Mouse (Mus musculus) gastrocnemius, postnatal 36 days (tissue): ENCODE measurements around the gene Plekha5. TPM values are rescaled to one million over a fixed set of nuclear protein-coding genes. Genes with fewer than 3 reads are reported as not detected.
"Not testable (repeated sequence)": the region's sequence is repeated elsewhere in the genome, so short reads cannot be mapped to it uniquely, and the experiment has no call there.

ENCODE experiments used
- DNase-seq, 2 experiments: peaks; one replicate each; pipeline ENCODE4 v3.0.0; 2022
- intact Hi-C: fragments of 180-260 bp; cut with DNase I; formaldehyde crosslinking; loops from one replicate; pipeline ENCODE4 v1.15.1; 2025
- total RNA-seq, 2 experiments: library from RNA; stranded (reverse); gene quantifications; 2 replicates each; pipeline ENCODE4 v1.2.3; 2021

The Plekha5 gene
- total RNA-seq, 2 experiments from 2014 or later = 8.7 to 9.2 TPM

GRCm38 (mm10) chr6:140519019-140519418, 95.2 kb downstream of the Plekha5 start:
- intact Hi-C loops = no loop called here
- no peak for DNase-seq

DNA sequence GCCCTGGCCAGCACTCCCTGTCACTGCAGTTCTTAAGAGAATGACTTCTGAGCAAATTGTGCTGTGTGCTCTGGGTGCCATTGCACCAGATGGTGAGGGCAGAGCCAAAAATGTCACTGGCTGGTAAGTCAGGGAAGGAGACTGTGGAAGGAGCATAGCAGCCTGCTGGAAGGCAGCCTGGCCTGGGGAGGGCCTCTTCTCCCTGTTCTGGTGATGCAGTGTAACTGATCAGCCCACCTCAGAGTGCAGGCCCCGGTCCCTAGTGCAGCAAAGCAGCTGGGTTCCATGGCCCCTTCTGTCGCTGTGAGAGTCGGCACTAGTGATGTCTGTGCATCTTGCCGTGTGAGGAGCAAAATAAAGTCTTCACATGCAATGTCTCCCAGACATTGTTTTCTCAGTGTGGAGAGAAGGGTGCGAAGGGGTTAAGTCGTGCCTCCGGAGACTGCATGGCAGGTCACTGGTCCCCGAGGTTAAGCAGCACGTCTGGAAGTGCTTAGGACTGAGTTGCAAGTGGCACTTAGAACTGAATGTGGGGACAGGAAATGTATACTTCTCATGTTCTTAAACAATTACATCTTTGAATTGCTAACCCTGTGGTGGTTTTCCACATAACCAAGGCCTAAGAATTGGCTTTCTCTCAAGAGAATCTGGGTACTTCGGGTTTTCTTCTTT, 95.8 kb downstream of the Plekha5 start:
- intact Hi-C loops = no loop called here
- no peak for DNase-seq

DNA sequence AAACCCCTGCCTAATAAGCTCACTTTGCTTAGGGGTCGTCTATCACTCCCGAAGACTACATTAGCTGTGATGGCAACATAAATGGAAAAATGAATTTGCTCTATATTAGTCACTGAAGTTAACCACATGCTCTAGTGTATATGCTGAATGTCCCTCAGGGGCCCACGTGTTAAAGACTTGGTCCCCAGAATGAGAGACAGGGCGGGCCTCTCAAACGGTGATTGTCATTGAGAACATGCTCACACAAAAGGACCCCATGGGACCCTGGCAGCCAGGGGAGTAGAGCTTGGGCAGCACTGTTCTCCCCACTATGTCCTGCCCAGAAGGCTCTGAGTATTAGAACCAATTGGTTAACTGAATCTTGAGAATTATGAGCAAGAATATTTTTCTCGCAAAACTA, 97.1 kb downstream of the Plekha5 start:
- DNase-seq = no peak
- intact Hi-C loops = no loop called here

DNA sequence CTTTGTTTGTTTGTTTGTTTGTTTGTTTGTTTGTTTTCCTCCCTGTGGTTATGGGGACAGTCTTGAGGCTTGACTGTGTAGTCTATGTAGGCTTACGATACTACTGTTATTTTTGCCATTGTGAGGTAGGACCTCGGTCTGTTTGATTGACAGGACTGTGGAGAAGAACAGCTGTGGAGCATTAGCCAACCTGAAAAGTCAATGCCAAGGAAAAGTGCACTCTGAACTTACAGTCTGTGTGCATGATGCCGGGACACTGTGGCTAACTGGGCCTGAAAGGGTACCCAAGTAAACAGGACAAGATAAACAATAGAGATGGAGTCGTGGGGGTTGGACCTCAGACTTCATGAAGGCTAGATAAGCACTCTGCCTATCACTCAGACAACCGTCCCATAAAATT, 98.0 kb downstream of the Plekha5 start:
- DNase-seq = no peak
- intact Hi-C loops = no loop called here

GRCm38 (mm10) chr6:140523600-140523999, 99.7 kb downstream of the Plekha5 start:
- DNase-seq = no peak
- intact Hi-C loops = no loop called here

- intact Hi-C loops = no loop called here
- DNase-seq = no peak
Measured at GRCm38 (mm10) chr6:140528414-140528813, 104.6 kb downstream of the Plekha5 start.

GRCm38 (mm10) chr6:140532858-140533257, 109.0 kb downstream of the Plekha5 start:
- intact Hi-C loops, DNase-seq: not testable (repeated sequence)

- intact Hi-C loops = no loop called here
Measured at GRCm38 (mm10) chr6:140533606-140534005, 109.8 kb downstream of the Plekha5 start.

DNA sequence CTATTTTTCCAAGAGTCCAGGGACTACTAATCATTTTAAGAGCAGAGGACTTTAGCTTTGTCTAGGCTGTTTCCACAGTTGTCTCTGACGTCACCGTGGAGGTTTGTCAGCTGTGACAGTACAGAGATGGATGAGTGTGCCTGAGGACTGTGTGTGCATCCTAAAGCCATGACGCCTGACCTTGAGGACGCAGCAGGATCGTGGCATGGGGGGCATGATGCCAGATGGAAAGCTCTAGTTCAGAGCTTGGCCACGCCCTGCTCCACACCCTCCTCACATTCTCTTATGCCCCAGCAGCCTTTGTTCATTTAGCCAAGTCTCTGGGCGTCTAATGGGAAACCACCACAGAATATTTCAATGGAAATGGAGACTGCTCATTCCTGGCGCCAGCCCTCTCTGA, 111.7 kb downstream of the Plekha5 start:
- DNase-seq = no peak
- intact Hi-C loops = no loop called here

More at GRCm38 (mm10) chr6:140533606-140534005, 109.8 kb downstream of the Plekha5 start:
- no peak for DNase-seq

- intact Hi-C loops = no loop called here
- DNase-seq = no peak
Measured at GRCm38 (mm10) chr6:140541919-140542318, 118.1 kb downstream of the Plekha5 start.

DNA sequence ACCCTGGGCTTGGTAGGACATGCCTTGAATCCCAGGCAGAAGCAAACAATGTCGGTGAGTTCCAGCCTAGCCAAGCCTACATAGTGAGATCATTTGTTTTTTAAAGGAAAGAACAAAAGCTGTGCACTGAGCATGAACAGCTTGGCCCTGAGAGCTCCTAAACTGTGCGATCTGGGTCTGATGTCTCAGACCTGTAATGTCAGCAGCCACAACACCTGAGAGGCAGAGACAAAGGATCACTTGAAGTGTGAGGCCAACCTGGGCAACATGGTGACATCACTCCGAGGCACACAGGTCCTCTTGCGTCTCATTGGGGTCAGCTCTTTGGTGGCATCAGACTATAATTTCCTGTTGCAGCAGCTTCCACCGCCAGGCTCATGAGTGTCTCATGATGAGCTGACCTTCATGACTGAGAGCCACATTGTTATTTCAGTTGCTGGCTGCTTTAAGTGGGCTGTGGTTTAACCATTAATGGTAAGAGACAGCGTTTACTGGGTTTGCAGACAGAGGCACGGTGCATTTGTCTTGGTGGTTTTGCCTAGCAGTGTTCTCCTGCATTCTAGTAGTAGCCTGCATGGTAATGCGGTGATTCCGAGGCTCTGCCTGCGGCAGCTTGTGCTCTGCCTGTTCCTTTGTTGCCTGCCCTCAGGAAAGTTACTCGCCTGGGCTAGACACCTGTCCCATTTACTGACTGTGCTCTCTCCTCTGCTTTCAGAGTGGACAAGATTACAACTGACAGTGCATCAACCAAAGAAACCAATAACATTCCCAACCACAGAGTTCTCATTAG, 119.3 kb downstream of the Plekha5 start:
- intact Hi-C loops = no loop called here
- DNase-seq = no peak

- intact Hi-C loops = no loop called here
- no peak for DNase-seq
Measured at GRCm38 (mm10) chr6:140546095-140546494, 122.2 kb downstream of the Plekha5 start.

DNA sequence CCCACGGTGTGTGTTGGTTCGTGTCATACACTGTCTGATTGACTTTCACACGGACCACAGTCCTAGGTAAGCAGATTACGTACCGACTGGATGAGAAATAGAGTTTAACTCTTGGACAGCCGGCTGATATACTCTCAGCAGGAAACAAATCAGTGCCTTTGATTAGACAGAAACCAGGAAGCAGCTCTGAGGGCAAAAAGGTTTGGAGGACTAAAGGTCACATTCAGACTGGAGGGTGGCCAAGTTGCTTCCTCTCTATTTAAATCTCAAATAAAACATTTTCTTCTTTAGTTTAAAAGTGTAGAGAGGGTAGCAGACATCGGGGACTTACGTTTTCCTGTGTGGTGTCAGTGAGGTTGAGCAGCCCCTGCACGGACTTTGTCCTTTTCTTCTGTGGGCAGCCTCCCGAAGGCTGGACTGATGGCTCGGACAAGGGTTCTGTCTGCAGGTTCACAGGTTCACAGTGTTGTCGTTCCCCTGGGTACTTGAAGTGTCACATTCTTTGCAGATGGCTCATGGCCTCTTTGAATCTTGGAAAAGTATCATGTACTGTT, 122.9 kb downstream of the Plekha5 start:
- intact Hi-C loops = no loop called here
- DNase-seq = no peak

DNA sequence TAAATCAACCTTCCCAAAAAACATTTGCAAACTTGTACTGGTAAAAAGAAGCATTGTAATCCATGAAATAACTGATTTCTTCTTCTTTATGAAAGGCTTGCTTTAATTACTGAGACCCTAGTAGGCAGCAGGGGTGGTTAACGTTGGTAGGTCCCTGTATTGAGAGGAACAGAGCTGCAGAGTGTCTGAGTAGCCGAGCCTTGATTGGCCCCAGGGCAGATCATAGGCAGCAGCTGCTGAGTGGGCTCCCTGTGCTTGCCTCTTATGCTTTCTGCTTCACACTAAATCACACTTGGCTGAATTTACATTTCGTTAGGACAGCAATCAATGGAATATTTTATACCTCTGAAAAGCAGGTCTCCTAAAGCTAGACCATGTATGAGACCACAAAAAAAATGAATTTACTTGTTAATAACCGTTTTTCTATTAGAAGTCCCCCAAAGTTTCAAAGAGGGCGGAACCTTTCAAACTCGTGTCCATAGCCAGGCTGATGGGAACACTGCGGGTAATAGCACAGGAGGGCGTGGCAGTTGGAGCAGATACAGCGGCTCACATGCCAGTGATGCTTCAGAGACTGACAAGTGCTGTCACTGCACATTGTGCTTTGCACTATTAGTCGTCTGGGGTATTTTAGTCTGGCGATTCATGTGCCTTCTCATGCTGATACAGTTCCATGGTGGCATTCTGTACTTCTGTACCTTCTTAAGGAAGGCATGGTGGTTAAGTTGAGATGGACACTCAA, 123.5 kb downstream of the Plekha5 start:
- intact Hi-C loops = no loop called here
- no peak for DNase-seq

DNA sequence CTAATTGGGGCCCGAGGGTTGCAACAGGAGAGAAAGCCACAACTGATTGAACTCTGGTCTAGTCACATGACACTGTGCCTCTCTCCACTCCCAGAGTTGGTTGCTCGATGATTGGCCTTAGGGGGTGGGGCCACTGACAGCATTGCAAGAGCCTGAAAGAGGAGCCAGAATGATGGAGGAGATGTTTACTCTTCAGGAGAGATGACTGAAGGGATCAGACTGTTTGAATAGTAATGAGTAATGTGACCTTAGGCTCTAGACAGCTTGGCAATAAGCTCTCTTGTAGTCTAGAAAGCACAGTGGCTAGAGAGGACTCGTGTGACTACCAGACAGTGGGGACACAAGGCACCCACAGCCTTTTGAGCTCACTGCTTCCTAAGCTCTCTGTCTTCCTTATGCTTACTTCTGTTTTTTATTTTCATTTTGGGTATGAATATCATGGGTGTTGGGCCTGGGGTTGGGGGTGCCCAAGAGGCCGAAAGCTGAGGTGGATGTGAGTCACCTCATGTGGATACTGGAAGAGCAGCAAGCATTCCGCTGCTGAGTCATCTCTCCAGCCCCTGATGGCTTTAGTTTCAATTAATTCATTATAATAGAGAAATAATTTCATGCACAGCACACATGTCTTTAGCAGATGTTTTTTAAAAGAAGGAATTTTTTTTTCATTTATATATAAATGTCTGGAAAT, 124.4 kb downstream of the Plekha5 start:
- intact Hi-C loops = no loop called here
- no peak for DNase-seq

GRCm38 (mm10) chr6:140550741-140551140, 126.9 kb downstream of the Plekha5 start:
- DNase-seq = no peak
- intact Hi-C loops = loop anchor here (5.0 kb wide), 1 partner anchor 78 kb away; no protein-coding TSS in a partner anchor

- no peak for DNase-seq
- intact Hi-C loops = loop anchor here (5.0 kb wide), 1 partner anchor 82 kb away; no protein-coding TSS in a partner anchor
Measured at GRCm38 (mm10) chr6:140554261-140554660, 130.4 kb downstream of the Plekha5 start.

DNA sequence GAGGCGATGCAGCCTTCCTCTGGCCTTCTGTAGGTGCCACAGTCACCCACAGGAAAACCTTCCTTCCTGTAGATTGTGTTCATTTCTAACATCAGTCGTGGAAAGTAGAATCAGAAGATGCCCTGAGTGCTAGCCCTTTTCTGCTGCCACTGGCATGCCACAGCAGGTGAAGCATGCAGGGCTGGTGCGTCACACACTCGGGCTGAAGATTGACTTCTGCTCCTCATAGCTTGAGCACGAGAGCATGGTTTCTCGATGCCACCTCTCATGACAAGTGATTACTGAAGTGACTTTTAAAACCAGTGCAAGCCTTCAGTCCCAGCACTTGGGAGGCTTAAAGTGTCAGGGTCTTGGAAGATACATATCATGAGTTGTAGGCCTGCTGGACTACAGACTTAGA, 135.6 kb downstream of the Plekha5 start:
- intact Hi-C loops = no loop called here
- no peak for DNase-seq

- DNase-seq = no peak
- intact Hi-C loops = no loop called here
Measured at GRCm38 (mm10) chr6:140561151-140561916, 137.5 kb downstream of the Plekha5 start.
